Mouse (Mus musculus): ENCODE results near the gene Dlg2.

The Dlg2 gene

GRCm38 (mm10) chr7:91288324-91288723 is 811.9 kb downstream of the Dlg2 start:
- no peak for DNase-seq

- peak; percentile 37 for DNase-seq
These were observed 819.7 kb downstream of the Dlg2 start for GRCm38 (mm10) chr7:91296127-91296526.

- DNase-seq: no peak
These were observed 834.7 kb downstream of the Dlg2 start for GRCm38 (mm10) chr7:91311177-91311576.

- no peak for DNase-seq
These were observed 868.6 kb downstream of the Dlg2 start for GRCm38 (mm10) chr7:91345073-91345472.

GRCm38 (mm10) chr7:91369821-91370321 is 893.4 kb downstream of the Dlg2 start:
- peak; percentile 61 for DNase-seq

- DNase-seq: no peak
These were observed 905.8 kb downstream of the Dlg2 start for GRCm38 (mm10) chr7:91382281-91382680.

GRCm38 (mm10) chr7:91383873-91384272 is 907.4 kb downstream of the Dlg2 start:
- DNase-seq: no peak

- no peak for DNase-seq
These were observed 912.8 kb downstream of the Dlg2 start for GRCm38 (mm10) chr7:91389272-91389671.

GRCm38 (mm10) chr7:91397827-91398226 is 921.4 kb downstream of the Dlg2 start:
- DNase-seq: no peak

GRCm38 (mm10) chr7:91412109-91412508 is 935.6 kb downstream of the Dlg2 start:
- DNase-seq: no peak

- DNase-seq: no peak
These were observed 937.7 kb downstream of the Dlg2 start for GRCm38 (mm10) chr7:91414150-91414549.

- no peak for DNase-seq
These were observed 938.3 kb downstream of the Dlg2 start for GRCm38 (mm10) chr7:91414749-91415148.

GRCm38 (mm10) chr7:91420215-91420614 is 943.7 kb downstream of the Dlg2 start:
- no peak for DNase-seq

- DNase-seq: no peak
These were observed 947.3 kb downstream of the Dlg2 start for GRCm38 (mm10) chr7:91423784-91424183.

GRCm38 (mm10) chr7:91429712-91430275 is 953.3 kb downstream of the Dlg2 start:
- no peak for DNase-seq

- DNase-seq: peak; percentile 55
These were observed 955.2 kb downstream of the Dlg2 start for GRCm38 (mm10) chr7:91431594-91432240.

GRCm38 (mm10) chr7:91432563-91432962 is 956.1 kb downstream of the Dlg2 start:
- no peak for DNase-seq

GRCm38 (mm10) chr7:91434739-91435138 is 958.3 kb downstream of the Dlg2 start:
- no peak for DNase-seq

GRCm38 (mm10) chr7:91440326-91440725 is 963.9 kb downstream of the Dlg2 start:
- no peak for DNase-seq

GRCm38 (mm10) chr7:91442447-91443376 is 966.2 kb downstream of the Dlg2 start:
- DNase-seq: peak; percentile 23

- DNase-seq: no peak
These were observed 966.9 kb downstream of the Dlg2 start for GRCm38 (mm10) chr7:91443377-91443714.

- DNase-seq: no peak
These were observed 967.4 kb downstream of the Dlg2 start for GRCm38 (mm10) chr7:91443913-91444312.

GRCm38 (mm10) chr7:91444728-91445127 is 968.3 kb downstream of the Dlg2 start:
- DNase-seq: no peak

GRCm38 (mm10) chr7:91456796-91457195 is 980.3 kb downstream of the Dlg2 start:
- no peak for DNase-seq

Measured in right cerebral cortex, postnatal 25 days (tissue).